Mouse (Mus musculus) heart, adult 2 months (tissue): ENCODE data around the gene Serping1. TPM values are rescaled to one million over a fixed set of nuclear protein-coding genes. Genes with fewer than 3 reads are reported as not detected.

Experiments used
- DNase-seq, 2 experiments: peaks; one replicate each; pipeline ENCODE4 v3.0.0; 2021
- H3K27ac ChIP-seq: fragments of 200-600 bp; 2 replicates; pipeline ENCODE4 v1.8.1; 2022
- H3K27me3 ChIP-seq: fragments of 200-500 bp; 2 replicates; pipeline ENCODE4 v1.6.1; 2012; ENCODE audit warnings: mild to moderate bottlenecking, low read length, inconsistent platforms, mixed read lengths; ENCODE audit not compliant: control insufficient read depth, insufficient read depth
- H3K36me3 ChIP-seq: fragments of 200-500 bp; 2 replicates; pipeline ENCODE4 v1.6.1; 2012; ENCODE audit warnings: low read length, inconsistent platforms; ENCODE audit not compliant: control insufficient read depth, insufficient read depth
- H3K4me1 ChIP-seq: fragments of 200-500 bp; 2 replicates; pipeline ENCODE4 v1.6.1; 2011; ENCODE audit warnings: low read length; ENCODE audit not compliant: control insufficient read depth, insufficient read depth
- H3K4me3 ChIP-seq: fragments of 200-600 bp; 2 replicates; pipeline ENCODE4 v1.8.1; 2022
- H3K79me2 ChIP-seq: fragments of 200-500 bp; replicated peaks from 2 replicates; pipeline ENCODE4 v1.6.1; 2012; ENCODE audit warnings: mild to moderate bottlenecking, inconsistent platforms, low read length, moderate library complexity, mixed read lengths; ENCODE audit not compliant: control insufficient read depth, insufficient read depth
- H3K9ac ChIP-seq: fragments of 200-500 bp; 2 replicates; pipeline ENCODE4 v1.6.1; 2012; ENCODE audit warnings: low read depth, mild to moderate bottlenecking, control low read depth, inconsistent platforms, low read length, mixed read lengths
- CTCF ChIP-seq: fragments of 200-600 bp; IDR thresholded peaks from 2 replicates; pipeline ENCODE4 v1.8.1; 2022; ENCODE audit warnings: antibody characterized with exemption, mild to moderate bottlenecking, moderate library complexity
- EP300 ChIP-seq: fragments of 200-500 bp; IDR thresholded peaks from 2 replicates; pipeline ENCODE4 v1.6.1; 2011; ENCODE audit warnings: low read depth, low read length, control low read depth; ENCODE audit not compliant: insufficient read depth
- POLR2A ChIP-seq: fragments of 200-500 bp; IDR thresholded peaks from 2 replicates; pipeline ENCODE4 v1.6.1; 2011; ENCODE audit warnings: mild to moderate bottlenecking, low read depth, low read length, control low read depth; ENCODE audit not compliant: insufficient read depth
- WGBS: fragments of 180-500 bp; shearing (Covaris S2); methylation state at CpG from one replicate; pipeline ENCODE4 v1.1.7; 2018; 5-methylcytosine and 5-hydroxymethylcytosine counted together
- intact Hi-C: fragments of 180-260 bp; cut with DNase I; formaldehyde crosslinking; loops from one replicate; pipeline ENCODE4 v1.15.1; 2025
- polyA plus RNA-seq: library from polyadenylated mRNA; depleted of rRNA; stranded (reverse); fragments of >200 nt; gene quantifications from 2 replicates; pipeline ENCODE4 v1.2.3, GENCODE M21; 2012
- total RNA-seq, 2 experiments: library from RNA; stranded (reverse); gene quantifications; 2 replicates each; pipeline ENCODE4 v1.2.3; 2021

Gene Serping1
- total and polyA plus RNA-seq, 3 experiments: 79.7 to 268 (median 81.5) TPM

GRCm38 (mm10) chr2:84756245-84756644, 19.0 kb downstream of the Serping1 start:
- no peak overlapping the region for H3K9ac ChIP-seq
- intact Hi-C loops: loop anchor here (5.0 kb wide), 1 partner anchor 299 kb away; no protein-coding TSS in a partner anchor
- 62% methylated on average over 5 of the region's 5 CpGs for WGBS
- no peaks in the 10 kb centered on the region for H3K27me3 ChIP-seq
- H3K36me3 ChIP-seq: no peaks in the 10 kb centered on the region
- no peak overlapping the region for H3K4me3 ChIP-seq
- no peaks in the 10 kb centered on the region for H3K4me1 ChIP-seq
- no peak for DNase-seq
- H3K79me2 ChIP-seq: no peaks in the 10 kb centered on the region
- TF ChIP-seq CTCF: no peak
- TF ChIP-seq POLR2A: no peak
- TF ChIP-seq EP300: no peak
- no peak overlapping the region for H3K27ac ChIP-seq

- TF ChIP-seq CTCF (no peak), POLR2A (no peak), EP300 (0 out of 2 replicates have a peak, but pooled peaks have one; percentile 29)
- no peak overlapping the region for H3K27ac ChIP-seq
- no peaks in the 10 kb centered on the region; the same call in 1 of the 2 replicates for H3K4me1 ChIP-seq
- H3K9ac ChIP-seq: no peak overlapping the region
- no peak overlapping the region for H3K4me3 ChIP-seq
- 35% methylated on average over 6 of the region's 6 CpGs for WGBS
- no peaks in the 10 kb centered on the region for H3K27me3 ChIP-seq
- intact Hi-C loops: no loop called here
- H3K36me3 ChIP-seq: no peaks in the 10 kb centered on the region
- H3K79me2 ChIP-seq: no peaks in the 10 kb centered on the region
- peak in 1 of 2 experiments; percentile 48 for DNase-seq
Measured at GRCm38 (mm10) chr2:84750115-84750514, 25.1 kb downstream of the Serping1 start.

GRCm38 (mm10) chr2:84744126-84744525, 31.1 kb downstream of the Serping1 start:
- no peaks in the 10 kb centered on the region for H3K79me2 ChIP-seq
- H3K27me3 ChIP-seq: no peaks in the 10 kb centered on the region
- intact Hi-C loops: no loop called here
- no peaks in the 10 kb centered on the region for H3K36me3 ChIP-seq
- H3K9ac ChIP-seq: peak overlapping the region; percentile 53
- TF ChIP-seq EP300 (no peak), POLR2A (no peak), CTCF (no peak)
- H3K4me1 ChIP-seq: no peaks in the 10 kb centered on the region; the same call in 1 of the 2 replicates
- no peak for DNase-seq
- H3K27ac ChIP-seq: no peak overlapping the region; the same call in 1 of the 2 replicates
- WGBS: 12% methylated on average over 10 of the region's 10 CpGs
- peak overlapping the region; percentile 41 for H3K4me3 ChIP-seq

- H3K9ac ChIP-seq: peak within 1 kb of the TSS; percentile 53
- H3K4me1 ChIP-seq: no peaks in the 10 kb centered on the region; the same call in 1 of the 2 replicates
- H3K27ac ChIP-seq: peak within 1 kb of the TSS; percentile 75
- 1% methylated on average over 25 of the region's 25 CpGs for WGBS
- TF ChIP-seq EP300 (no peak), POLR2A (peak; percentile 54)
- H3K79me2 ChIP-seq: no peaks in the 10 kb centered on the region
- H3K27me3 ChIP-seq: no peaks in the 10 kb centered on the region
- intact Hi-C loops: no loop called here
- H3K36me3 ChIP-seq: no peaks in the 10 kb centered on the region
- peak within 1 kb of the TSS; percentile 57 for H3K4me3 ChIP-seq
- peak; percentile 67 for DNase-seq
Measured at GRCm38 (mm10) chr2:84743561-84743960, 31.7 kb downstream of the Serping1 start, which contains the start of gene Gm19426. TSS of gene Gm19426 (minus strand) at chr2:84743655.

GRCm38 (mm10) chr2:84742451-84743283, 32.6 kb downstream of the Serping1 start:
- TF ChIP-seq CTCF (no peak), EP300 (no peak), POLR2A (no peak)
- Histone ChIP-seq H3K27ac (peak overlapping the region; percentile 17), H3K79me2 (no peaks in the 10 kb centered on the region), H3K4me3 (peak overlapping the region; percentile 57), H3K9ac (peak overlapping the region; percentile 48), H3K4me1 (no peaks in the 10 kb centered on the region; the same call in 1 of the 2 replicates), H3K36me3 (no peaks in the 10 kb centered on the region), H3K27me3 (no peaks in the 10 kb centered on the region)
- intact Hi-C loops: no loop called here
- DNase-seq: peak in 1 of 2 experiments; percentile 34
- 5% methylated on average over 26 of the region's 26 CpGs for WGBS
